Mouse (Mus musculus) layer of hippocampus, adult 9-11 months (tissue): ENCODE results near the gene Gm16485.
A peak's percentile ranks its signal among the peaks of the same experiment; 100 is the strongest.

Source experiments
- DNase-seq: peaks from one replicate; pipeline ENCODE4 v3.0.0; 2022

Gene Gm16485

DNA sequence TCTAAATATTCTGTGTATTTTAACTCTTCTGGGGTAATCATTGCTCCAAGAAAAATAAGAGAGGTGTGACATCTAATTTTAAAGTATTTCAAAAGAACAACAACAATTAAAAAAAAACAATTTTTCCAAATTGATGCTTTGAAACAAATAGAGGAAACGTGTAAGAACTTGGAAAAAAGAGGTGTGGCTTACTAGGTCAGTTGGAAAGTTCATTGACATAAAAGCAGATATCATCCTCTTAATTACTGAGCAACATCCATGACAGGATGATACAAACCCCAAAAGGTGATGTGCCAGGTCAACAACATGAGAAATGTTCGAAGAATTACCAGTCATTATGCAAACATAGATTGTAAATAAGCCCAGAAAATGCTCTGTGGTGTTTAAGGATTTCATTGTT, at the start of gene Gm16485:
Gm16485 (plus strand) TSS at position 301 of the 400 bp plus-strand sequence.
- no peak for DNase-seq

DNA sequence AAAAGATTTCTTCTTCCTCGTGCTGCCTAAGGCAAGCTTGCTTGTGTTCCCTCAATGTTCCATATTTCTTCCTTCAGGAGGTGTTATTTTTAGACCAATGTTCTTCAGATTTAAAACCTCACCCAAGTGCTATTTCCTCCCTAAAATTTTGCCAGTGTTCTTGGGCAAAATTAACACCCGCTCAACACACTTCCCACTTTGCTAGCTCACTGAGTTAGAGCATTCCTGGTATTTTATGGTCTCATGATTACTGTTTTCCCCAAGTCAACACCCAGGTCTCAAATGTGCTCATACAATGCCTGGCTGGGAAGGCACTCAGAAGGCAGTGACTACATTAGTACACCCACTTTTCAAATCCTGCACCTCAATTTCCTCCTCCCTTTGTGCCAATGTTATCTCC, 44.0 kb upstream of the Gm16485 start:
- DNase-seq = no peak

DNA sequence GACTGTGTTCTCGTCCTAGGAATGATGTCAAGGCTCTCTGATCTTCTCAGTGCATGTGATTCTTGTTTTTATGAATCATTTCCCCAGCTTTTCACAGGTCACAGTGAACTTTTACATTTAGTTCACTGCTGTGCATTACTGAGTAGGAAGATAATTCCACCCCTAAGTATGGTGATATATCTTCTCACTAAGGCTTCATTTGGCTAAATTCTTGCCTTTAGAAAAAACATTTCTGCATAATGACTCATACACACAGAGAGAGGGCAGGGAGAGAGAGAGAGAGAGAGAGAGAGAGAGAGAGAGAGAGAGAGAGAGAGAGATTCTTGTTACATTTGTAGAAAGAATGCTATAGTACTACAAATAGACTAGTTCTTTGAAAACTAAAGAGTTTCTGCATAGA, 33.8 kb upstream of the Gm16485 start:
- DNase-seq = no peak

DNA sequence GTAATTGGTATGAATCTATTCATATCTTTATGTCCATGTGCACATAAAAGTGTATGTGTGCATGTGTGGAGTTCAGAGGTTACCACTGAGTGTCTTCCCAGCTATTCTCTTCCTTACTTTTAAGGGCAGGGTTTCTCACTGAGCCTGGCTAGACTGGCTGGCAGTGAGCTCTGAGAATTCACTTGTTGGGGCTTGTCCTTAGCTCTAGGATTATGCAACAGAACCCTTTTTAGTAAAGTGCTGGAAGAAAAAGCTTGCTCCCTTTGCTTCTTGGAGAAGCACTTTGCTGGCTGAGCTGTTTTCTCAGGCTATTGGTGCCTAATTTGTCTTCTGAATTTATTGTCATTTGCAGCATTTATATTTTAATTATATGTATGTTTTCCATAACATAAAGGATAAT, 18.3 kb upstream of the Gm16485 start:
- no peak for DNase-seq

DNA sequence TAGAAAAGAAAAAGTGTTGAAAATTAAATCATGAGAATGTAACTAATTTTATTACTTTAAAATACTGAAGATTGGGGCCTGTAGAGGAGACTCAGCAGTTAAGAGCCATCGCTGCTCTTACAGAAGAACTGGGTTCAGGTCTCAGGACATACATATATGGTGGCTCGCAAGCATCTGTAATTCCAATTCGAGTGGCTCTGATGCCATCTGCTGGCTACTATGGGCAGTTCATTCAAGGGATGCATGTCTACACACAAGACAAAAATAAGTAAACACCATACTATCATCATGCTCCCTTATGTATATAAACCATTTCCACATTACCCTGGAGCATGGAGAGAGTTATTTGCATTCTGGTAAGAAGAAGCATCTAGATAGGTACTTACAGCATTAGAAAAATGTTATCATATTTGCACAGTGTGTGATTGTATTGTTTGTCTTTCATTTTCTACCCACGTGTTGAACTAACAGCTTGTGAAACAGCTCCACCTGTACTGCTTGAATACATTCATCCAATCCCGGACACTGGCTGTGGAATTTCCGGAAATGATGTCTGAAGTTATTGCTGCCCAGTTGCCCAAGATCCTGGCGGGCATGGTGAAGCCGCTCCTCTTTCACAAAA, 7.0 kb upstream of the Gm16485 start:
- peak; percentile 13 for DNase-seq

DNA sequence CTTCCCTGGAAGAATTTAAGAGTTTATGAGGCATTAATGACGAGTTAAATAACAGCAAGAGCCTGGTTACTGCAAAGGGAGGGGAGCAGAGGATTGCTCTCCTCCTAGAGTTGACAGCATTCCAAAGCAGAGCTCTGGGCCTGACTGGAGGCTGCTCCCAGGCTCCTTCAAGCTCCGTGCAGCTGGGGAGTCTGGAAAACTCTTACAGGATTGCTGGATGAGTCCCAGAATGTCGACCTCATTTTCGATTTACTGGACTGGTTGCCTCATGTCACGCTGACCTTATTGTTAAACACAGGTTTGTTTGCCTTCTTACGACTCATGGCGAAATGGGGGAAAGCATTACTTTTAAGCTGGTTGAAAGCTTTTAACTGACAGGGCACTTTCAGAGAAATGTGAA, 1.4 kb upstream of the Gm16485 start:
- DNase-seq = no peak

DNA sequence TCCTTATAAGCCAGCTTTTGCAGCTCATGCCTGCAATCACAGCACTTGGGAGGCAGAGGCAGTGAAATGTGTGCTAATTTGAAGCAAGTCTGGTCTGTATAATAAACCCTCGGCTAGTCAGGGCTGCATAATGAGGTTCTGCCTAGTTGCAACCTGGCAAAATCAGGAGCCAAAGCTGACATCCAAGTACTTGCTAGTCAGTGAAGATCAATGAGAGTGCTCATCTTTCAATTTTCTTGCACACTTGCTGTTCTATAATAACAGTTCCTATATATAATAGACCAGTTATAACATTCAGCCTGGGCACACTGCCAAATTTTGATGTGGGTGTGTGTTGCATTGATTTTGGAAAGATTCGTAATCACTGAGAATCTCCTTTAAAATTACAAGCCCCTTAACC, 6.2 kb downstream of the Gm16485 start:
- DNase-seq = no peak

DNA sequence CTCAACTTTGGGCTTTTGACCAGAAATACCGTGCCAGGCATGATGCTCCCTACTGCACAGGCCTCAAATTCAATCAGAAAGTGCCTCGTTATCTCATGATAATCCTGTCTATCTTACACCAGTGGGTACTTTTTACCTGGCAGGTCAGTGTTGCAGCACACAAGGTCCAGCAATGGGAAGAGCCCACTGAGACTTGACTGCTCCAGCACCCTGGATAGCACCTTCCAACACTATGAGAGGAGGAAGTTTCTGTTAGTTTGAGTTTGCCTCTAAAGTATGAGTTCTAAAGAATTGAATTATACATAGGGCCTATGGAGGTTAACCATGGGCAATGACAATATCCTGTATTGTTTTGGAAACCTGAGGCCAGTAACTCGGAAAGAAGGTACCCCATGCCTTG, 10.7 kb downstream of the Gm16485 start:
- no peak for DNase-seq

DNA sequence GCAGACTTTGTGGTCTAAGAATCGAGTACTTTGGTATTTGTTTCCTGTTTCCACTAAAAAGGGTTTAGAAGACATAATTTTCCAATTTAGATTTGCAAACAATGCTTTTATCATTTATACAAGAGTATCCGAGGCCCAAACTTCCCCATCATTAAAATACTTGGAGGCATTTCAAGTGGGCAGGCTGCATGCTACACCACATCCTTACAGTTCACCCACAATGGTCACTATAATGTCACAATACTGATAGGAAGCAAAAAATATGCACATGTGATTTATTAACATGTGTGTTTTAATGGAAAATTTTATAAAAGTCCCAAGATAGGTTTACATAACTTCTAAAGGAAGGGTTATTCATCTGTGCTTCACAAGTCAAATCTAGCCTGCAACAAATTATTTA, 24.9 kb downstream of the Gm16485 start:
- DNase-seq = no peak

DNA sequence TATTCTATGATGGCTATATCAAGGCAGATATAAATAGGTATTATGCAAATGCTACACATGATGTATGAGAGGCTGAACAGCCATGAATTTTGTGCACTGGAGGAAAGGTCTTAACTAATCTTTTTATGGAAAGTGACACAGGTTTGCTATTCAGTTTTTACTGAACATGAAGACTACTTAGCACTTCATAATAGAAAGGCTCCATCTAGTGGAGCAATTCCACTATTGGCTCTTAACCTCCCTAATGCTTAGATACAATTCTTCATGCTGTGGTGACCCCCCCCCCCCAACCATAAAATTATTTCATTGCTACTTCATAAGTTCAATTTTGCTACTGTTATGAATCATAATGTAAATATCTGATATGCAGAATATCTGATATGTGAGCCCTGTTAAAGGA, 29.6 kb downstream of the Gm16485 start:
- DNase-seq = no peak

DNA sequence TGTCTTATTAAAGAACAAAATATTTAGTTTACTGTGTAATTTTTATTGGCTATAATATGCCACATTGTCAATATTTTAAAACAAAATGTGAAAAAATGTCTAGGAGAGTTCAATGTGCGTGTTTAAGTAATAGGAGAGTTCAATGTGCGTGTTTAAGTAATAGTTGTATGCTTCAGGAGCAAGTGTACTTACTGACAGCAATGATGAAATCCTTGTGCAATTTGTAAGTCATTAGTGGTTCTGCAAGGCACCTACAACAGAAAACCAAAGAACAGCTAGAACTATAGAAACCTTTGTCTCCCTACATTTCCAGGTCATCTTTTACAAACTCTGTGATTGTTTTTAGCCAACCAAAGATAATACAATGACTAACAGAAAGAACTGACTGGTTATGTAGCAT, 43.5 kb downstream of the Gm16485 start:
- DNase-seq = no peak
